Mouse (Mus musculus): ENCODE results near the gene March5. TPM values are rescaled to one million over a fixed set of nuclear protein-coding genes. Genes with fewer than 3 reads are reported as not detected.
"Not testable (repeated sequence)": the region's sequence is repeated elsewhere in the genome, so short reads cannot be mapped to it uniquely, and the experiment has no call there.

March5 gene
- polyA plus RNA-seq, 1 experiment from 2014 or later: 144 TPM

DNA sequence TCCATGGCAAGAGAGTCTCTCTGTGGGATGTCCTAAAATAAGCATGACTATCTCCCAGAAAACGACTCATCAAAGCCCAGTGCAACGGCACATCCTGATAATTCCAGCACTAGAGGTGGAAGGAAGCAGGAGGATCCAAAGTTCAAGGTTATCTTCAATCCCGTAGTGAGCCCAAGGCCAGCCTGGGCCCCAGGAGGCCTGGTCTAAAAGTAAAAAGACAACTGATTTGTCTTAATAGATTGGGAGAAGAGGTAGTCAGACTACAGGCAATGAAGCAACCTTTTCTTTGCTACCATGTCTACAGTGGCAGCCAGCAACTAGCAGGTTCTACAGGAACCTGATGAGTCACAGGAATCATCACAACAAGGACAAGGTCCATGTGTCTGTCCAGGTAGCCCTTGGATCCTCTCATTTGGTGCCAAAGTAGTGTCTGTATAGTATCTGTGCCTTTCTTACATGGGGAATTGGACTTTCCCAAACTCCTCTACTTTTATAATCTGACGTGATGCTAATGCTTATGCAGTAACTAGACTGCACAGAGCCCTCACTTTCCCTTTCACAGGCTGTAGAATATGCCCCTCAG, 18.9 kb upstream of the March5 start:
- no peaks in the 10 kb centered on the region for H3K9me3 ChIP-seq
- H3K27ac ChIP-seq: no peak overlapping the region
- no peak overlapping the region for H3K4me2 ChIP-seq (replicated peaks)
- WGBS: 81% methylated on average over 4 of the region's 4 CpGs
- no peaks in the 10 kb centered on the region for H3K27me3 ChIP-seq
- H3K9ac ChIP-seq: no peak overlapping the region
- no peaks in the 10 kb centered on the region for H3K36me3 ChIP-seq
- no peaks in the 10 kb centered on the region for H3K4me1 ChIP-seq
- H3K4me3 ChIP-seq: no peak overlapping the region
- no peak for ATAC-seq (ENCODE audit: insufficient number of reproducible peaks, insufficient read depth, low FRiP score, low TSS enrichment)

DNA sequence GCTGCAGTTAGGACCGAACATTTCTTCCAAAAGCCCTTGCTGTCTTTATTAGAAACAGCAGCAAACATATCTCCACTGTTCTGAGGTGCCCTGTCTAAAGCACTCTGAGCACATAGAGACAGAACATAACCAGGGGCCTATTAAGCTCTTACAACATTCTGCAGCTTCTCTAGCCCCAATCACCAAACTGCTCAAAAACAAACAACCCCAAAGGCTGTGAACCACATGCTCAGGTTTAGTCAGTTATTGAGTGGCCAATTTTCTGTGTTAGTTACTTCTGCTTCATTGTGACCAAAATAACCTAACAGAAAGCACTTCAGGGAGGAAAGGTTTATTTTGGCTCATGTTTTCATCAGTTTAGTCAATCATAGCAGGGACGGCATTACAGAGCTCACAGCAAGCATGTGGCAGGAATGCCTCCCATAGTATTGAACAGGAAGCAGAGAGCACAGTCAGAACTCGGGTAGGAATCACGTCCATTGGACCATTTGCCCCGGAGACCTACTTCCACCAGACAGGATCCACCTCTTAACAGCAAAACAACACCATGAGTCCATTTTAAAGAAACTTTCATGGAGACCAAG, 14.8 kb upstream of the March5 start:
- no peak overlapping the region for H3K9ac ChIP-seq
- no peak for ATAC-seq (ENCODE audit: insufficient number of reproducible peaks, insufficient read depth, low FRiP score, low TSS enrichment)
- H3K27ac ChIP-seq: no peak overlapping the region
- no peaks in the 10 kb centered on the region for H3K9me3 ChIP-seq
- H3K4me3 ChIP-seq: no peak overlapping the region
- WGBS: 70% methylated on average over 5 of the region's 5 CpGs
- H3K36me3 ChIP-seq: no peaks in the 10 kb centered on the region
- H3K27me3 ChIP-seq: no peaks in the 10 kb centered on the region
- H3K4me2 ChIP-seq (replicated peaks): no peak overlapping the region
- H3K4me1 ChIP-seq: no peaks in the 10 kb centered on the region

DNA sequence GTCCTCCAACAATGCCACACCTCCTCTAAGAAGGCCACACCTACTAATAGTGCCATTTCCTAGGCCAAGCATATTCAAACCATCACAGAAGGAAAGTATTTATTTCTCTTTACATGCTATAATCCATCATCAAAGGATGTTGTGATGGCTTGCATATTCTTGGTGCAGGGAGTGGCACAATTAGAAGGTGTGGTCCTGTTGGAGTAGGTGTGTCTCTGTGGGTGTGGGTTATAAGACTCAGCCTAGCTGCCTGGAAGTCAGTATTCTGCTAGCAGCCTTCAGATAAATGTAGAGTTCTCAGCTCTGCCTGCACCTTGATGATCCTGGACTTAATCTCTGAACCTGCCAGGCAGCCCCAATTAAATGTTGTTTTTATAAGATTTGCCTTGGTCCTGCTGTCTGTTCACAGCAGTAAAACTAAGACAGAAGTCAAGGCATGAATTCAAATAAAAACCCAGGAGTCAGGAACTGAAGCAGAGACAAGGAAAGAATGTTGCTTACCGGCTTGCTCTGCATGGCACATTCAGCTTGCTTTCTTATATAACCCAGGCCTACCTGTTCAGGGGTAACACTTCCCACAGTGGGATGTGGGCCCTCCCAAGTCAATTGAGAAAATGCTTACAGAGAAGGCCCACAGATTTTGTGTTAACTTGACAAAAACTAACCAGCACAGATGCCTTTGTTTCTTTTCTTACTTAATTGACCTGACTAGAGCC, 9.0 kb upstream of the March5 start:
- Histone ChIP-seq H3K4me1 (no peaks in the 10 kb centered on the region), H3K9ac (no peak overlapping the region), H3K4me3 (no peak overlapping the region), H3K9me3 (no peaks in the 10 kb centered on the region), H3K27ac (no peak overlapping the region), H3K4me2 (replicated peaks) (no peak overlapping the region), H3K27me3 (no peaks in the 10 kb centered on the region), H3K36me3 (no peaks in the 10 kb centered on the region)
- ATAC-seq (ENCODE audit: insufficient number of reproducible peaks, insufficient read depth, low FRiP score, low TSS enrichment): no peak
- 76% methylated on average over 1 of the region's 1 CpGs for WGBS

DNA sequence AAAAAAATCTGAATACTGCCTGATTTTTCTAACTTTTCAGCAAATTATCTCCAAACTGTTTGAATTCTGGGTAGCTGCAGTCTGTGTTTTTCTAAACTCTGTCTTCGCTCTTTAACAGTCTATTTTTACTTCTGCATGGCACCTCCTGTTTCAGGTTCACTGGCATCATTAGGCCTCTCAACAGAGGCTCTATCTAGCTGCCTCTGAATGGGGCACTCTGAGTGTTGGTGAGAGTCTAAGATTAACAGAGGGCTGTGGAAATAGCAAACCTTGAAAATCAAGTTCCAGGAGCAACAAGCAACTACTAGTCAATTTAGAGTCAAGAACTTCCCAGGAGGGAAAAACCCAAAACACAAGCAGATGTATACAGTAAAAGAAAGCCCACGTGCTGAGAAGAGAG, 7.5 kb upstream of the March5 start:
- H3K4me1 ChIP-seq: no peaks in the 10 kb centered on the region
- no peak overlapping the region for H3K27ac ChIP-seq
- no peaks in the 10 kb centered on the region for H3K27me3 ChIP-seq
- 75% methylated on average over 2 of the region's 2 CpGs for WGBS
- no peak for ATAC-seq (ENCODE audit: insufficient number of reproducible peaks, insufficient read depth, low FRiP score, low TSS enrichment)
- no peak overlapping the region for H3K9ac ChIP-seq
- H3K9me3 ChIP-seq: no peaks in the 10 kb centered on the region
- no peak overlapping the region for H3K4me3 ChIP-seq
- no peak overlapping the region for H3K4me2 ChIP-seq (replicated peaks)
- H3K36me3 ChIP-seq: no peaks in the 10 kb centered on the region

DNA sequence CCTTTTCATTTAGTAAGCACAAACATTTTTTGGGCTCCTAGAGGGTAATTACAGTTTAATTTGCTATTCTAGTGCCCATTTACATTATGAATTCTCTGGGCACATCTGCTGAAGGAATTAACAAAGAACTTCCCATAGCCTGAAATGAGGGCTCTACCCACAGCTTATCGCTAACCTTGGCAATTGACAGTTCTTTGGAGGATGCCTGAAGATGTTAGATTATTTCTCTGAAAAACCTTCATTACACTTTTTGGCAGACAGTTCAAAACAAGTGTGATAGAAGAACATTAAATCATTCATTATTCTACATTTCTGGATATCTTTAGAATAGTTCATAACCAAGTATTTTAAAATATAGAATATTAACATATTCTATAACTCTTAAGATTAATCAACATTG, 4.0 kb upstream of the March5 start:
- no peak for ATAC-seq (ENCODE audit: insufficient number of reproducible peaks, insufficient read depth, low FRiP score, low TSS enrichment)
- no peaks in the 10 kb centered on the region for H3K9me3 ChIP-seq
- H3K36me3 ChIP-seq: no peaks in the 10 kb centered on the region
- no peak overlapping the region for H3K4me2 ChIP-seq (replicated peaks)
- no peak overlapping the region for H3K27ac ChIP-seq
- no peaks in the 10 kb centered on the region for H3K4me1 ChIP-seq
- no peak overlapping the region for H3K9ac ChIP-seq
- no peak overlapping the region for H3K4me3 ChIP-seq
- no peaks in the 10 kb centered on the region for H3K27me3 ChIP-seq
- WGBS: 95% methylated on average over 1 of the region's 1 CpGs

DNA sequence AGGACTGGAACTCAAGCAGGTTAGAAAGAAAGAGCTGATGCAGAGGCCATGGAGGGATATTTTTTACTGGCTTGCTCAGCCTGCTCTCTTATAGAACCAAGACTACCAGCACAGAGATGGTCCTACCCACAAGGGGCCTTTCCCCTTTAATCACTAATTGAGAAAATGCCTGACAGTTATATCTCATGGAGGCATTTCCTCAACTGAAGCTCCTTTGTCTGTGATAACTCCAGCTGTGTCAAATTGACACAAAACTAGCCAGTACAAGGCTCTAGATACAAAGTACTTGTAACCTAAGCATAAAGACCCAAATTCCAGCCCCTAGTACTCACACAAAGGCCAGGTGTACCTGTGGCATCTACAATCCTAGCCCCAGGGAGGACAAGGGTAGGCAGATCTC, 2.2 kb upstream of the March5 start:
- not testable (repeated sequence) for H3K4me2 ChIP-seq (replicated peaks); ATAC-seq (ENCODE audit: insufficient number of reproducible peaks, insufficient read depth, low FRiP score, low TSS enrichment); H3K27ac ChIP-seq; H3K9ac ChIP-seq; H3K36me3 ChIP-seq; H3K9me3 ChIP-seq; H3K27me3 ChIP-seq; H3K4me3 ChIP-seq
- peaks cover 11% of the 10 kb centered on the region for H3K4me1 ChIP-seq

DNA sequence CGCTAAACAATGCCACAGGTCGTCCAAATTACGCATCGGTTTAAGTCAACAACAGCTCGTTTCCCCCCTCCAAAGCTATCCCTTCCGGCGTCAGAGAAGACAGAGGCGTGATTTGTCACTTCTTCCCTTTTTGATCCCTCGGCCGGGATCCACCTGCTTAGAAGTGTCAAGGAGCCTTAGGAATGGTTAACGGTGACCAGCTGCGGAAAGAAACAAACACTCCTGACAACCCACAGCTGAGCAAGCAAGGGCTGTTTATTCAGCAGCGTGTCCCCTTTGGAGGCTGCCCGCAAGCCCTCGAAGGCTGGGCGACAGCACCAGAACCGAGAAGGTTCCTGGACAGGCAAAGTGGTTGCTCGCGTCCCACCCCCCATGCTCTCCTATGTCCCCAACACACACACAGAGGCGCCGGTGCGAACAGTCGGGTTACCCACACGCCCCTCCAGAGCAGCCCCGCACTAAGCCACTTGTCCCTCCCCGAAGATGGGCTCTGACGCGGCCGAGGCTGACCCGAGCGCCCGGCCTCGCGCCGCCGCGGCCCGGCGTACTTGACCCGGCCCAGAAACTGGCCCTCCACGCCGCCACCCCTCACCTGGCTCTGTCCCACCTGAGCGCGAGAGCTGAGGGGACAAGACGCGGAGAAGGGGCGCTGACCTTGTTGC, 571 bp upstream of the March5 start:
- peak overlapping the region; percentile 91 for H3K4me3 ChIP-seq
- ATAC-seq (ENCODE audit: insufficient number of reproducible peaks, insufficient read depth, low FRiP score, low TSS enrichment): peak; percentile 75
- no peaks in the 10 kb centered on the region for H3K27me3 ChIP-seq
- peak overlapping the region; percentile 98 for H3K9ac ChIP-seq
- peak overlapping the region; percentile 93; the same call in 1 of the 2 replicates for H3K27ac ChIP-seq
- H3K9me3 ChIP-seq: no peaks in the 10 kb centered on the region
- H3K4me1 ChIP-seq: peaks cover 11% of the 10 kb centered on the region
- peak overlapping the region; percentile 81 for H3K4me2 ChIP-seq (replicated peaks)
- H3K36me3 ChIP-seq: peaks cover 14% of the 10 kb centered on the region
- 1% methylated on average over 47 of the region's 47 CpGs for WGBS

DNA sequence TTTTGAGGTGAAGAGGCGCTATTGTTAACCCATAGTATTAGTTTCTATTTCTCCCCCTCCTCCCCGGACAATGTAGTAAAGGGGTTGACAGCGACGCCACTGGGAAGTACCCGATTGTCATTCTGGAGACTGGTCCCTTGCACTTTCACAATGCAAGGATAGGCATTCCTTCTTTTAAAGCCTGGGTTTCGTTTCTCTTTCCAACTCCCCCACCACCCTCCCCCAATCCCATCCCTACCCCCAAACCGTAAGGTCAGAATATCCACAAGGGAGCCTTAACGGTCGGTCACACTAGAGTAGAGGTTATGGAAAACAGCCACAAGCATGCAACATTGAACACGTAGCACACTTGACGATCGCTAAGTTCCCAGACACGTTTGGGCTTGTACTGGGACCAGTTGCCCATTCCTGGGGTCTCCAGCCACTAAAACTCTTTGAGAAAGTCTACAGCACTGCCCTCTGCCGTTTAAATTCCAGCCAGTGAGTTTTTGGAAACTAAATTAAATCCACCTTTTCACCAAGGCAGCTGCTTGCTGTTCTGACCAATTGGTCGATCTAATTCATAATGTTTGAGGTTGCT, 923 bp downstream of the March5 start, which contains the start of gene Cpeb3:
Gene Cpeb3 (minus strand): TSS at position 426 of the 580 bp plus-strand sequence.
- under 1% methylated on average over 15 of the region's 15 CpGs for WGBS
- Histone ChIP-seq H3K9me3 (no peaks in the 10 kb centered on the region), H3K4me3 (peak within 1 kb of the TSS; percentile 91), H3K27me3 (no peaks in the 10 kb centered on the region), H3K36me3 (peaks cover 27% of the 10 kb centered on the region), H3K4me2 (replicated peaks) (peak within 1 kb of the TSS; percentile 81), H3K9ac (peak within 1 kb of the TSS; percentile 98), H3K27ac (peak within 1 kb of the TSS; percentile 93), H3K4me1 (peaks cover 11% of the 10 kb centered on the region)
- ATAC-seq (ENCODE audit: insufficient number of reproducible peaks, insufficient read depth, low FRiP score, low TSS enrichment): no peak

DNA sequence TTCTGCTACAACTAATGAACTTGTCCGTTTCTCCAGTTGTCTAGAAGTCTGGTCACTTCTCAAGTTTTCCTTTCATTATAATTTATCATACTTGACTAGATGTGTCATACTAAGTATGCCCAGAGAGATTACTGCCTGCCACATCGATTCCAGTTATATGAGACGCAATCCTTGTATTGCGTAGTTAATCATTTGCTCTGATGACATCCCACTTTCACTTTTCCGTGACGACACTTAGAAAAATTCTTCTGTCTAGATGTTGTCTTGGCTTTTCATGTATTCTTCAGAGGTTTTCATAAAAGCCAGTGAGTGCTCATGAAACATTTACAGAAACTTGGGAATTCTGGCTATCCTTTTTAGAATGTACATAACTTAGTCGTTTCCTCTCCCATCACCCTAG, 1.6 kb downstream of the March5 start:
- Histone ChIP-seq H3K9ac (no peak overlapping the region), H3K4me1 (peaks cover 11% of the 10 kb centered on the region), H3K36me3 (peaks cover 28% of the 10 kb centered on the region), H3K27me3 (no peaks in the 10 kb centered on the region), H3K27ac (no peak overlapping the region), H3K9me3 (no peaks in the 10 kb centered on the region), H3K4me2 (replicated peaks) (peak overlapping the region; percentile 81), H3K4me3 (peak overlapping the region; percentile 91)
- 85% methylated on average over 7 of the region's 7 CpGs for WGBS
- ATAC-seq (ENCODE audit: insufficient number of reproducible peaks, insufficient read depth, low FRiP score, low TSS enrichment): no peak

DNA sequence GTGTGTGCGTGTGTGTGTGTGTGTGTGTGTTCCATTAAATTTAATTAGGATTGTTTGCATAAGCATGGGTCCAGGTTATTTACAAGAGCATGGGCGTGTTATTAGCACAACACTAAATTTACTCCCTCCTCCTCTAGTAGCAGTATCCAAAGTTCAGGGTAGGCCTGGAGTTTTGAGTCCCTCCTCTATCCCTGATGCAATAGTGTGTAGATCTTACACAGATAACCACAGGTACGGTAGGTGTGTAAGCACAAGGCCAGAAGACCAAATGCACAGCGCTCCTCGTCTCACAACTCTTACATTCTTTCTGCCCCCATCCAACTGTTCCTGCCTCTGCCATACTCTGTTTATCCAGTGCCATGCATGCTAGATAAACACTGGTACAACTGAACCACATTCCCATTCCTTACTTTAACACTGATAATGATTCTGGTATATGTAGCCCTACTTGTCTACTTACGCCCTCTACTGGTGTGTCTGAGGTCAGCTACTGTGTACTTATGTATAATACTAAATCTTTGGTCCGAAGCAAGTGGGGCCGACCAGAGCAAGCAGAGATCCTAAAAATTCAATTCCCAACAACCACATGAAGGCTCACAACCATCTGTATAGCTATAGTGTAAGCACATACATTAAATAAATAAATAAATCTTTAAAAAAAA, 2.3 kb downstream of the March5 start:
- Histone ChIP-seq H3K36me3 (peaks cover 28% of the 10 kb centered on the region), H3K27me3 (no peaks in the 10 kb centered on the region), H3K4me3 (no peak overlapping the region), H3K27ac (no peak overlapping the region), H3K9me3 (no peaks in the 10 kb centered on the region), H3K4me2 (replicated peaks) (0 out of 2 replicates have a peak overlapping the region, but pooled peaks have one; percentile 81), H3K4me1 (peaks cover 11% of the 10 kb centered on the region), H3K9ac (no peak overlapping the region)
- no peak for ATAC-seq (ENCODE audit: insufficient number of reproducible peaks, insufficient read depth, low FRiP score, low TSS enrichment)
- 87% methylated on average over 8 of the region's 8 CpGs for WGBS

DNA sequence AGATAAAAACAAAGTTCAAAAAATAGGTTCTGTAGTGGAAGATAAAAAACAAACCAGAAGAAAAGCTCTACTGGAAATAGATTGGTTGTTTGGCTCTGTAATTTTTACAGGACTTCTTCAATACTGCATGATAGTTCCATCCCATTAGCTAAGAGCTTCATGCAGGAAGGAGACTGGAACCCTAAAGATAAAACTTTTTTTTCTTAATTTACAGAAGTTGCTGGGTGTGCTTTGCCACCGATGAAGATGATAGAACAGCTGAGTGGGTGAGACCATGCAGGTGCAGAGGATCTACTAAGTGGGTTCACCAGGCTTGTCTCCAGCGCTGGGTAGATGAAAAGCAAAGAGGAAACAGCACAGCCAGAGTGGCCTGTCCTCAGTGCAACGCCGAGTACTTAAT, 3.1 kb downstream of the March5 start:
- Histone ChIP-seq H3K4me3 (no peak overlapping the region), H3K4me2 (replicated peaks) (no peak overlapping the region), H3K9ac (no peak overlapping the region), H3K4me1 (peaks cover 11% of the 10 kb centered on the region), H3K27ac (no peak overlapping the region), H3K36me3 (peaks cover 32% of the 10 kb centered on the region), H3K9me3 (no peaks in the 10 kb centered on the region), H3K27me3 (no peaks in the 10 kb centered on the region)
- WGBS: 95% methylated on average over 4 of the region's 4 CpGs
- ATAC-seq (ENCODE audit: insufficient number of reproducible peaks, insufficient read depth, low FRiP score, low TSS enrichment): no peak
